ENCODE assay signal across 8 mouse cellular contexts in the genomic region with DNA sequence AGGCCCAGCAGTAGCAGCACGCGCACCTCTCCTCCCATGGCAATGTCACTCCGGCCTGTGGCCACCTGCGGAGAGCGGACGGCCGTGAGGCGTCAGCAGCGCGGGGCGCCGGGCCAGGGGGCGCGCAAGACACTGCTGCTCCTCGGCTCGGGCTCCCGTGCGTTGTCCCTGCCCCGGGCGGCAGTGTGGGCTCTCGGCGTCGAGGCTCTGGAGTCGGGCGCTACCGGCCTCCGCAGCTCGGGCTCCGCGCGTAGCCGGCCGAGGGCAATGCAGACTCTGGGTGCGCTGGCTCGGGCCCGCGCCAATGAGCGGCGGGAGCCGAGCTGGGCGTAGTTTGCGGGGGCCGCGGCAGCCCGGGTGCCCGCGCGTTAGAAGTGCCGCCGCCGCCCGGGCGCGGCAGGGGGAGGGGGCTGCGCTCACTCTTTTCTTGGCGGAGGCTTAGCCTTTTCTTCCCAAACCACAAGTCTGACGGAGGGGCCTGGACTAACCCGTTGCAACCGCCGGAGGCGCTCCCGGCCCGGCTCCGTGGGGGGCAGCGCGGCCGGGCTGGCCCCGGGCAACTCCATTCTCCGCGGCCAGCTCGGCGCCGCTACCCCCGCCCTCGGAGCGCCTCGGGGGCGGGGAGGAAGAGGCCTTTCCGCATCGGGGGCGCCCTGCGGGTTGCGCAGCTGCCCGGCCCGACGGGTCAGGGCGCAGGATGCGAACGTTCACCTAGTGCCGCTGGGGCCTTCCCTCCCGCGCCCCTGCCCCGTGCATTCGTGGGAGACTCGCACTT. TPM values are rescaled to one million over a fixed set of nuclear protein-coding genes. Genes with fewer than 3 reads are reported as not detected.
DNase-seq lines count a peak whose midpoint lies in the region; ATAC-seq and TF ChIP-seq lines count a peak whose summit lies in the region.
"Had no signal": no experiment of that assay in that cellular context is flagged by ENCODE, and none has a peak within 500 bp of the region (broad histone marks: within the 10 kb centered on the region; RNA-seq: fewer than 3 reads in every experiment).

No protein-coding gene starts in this region.

- TF ChIP-seq EP300 in lung, postnatal 0 days (IDR thresholded peaks at IDR 0.05), result no peak

- no peaks in the 10 kb centered on the region for H3K36me3 ChIP-seq in C2C12 (ENCODE audit: control insufficient read depth, insufficient read depth)
- H3K36me3 ChIP-seq in forebrain, embryonic 14.5 days (ENCODE audit: control insufficient read depth, insufficient read depth, low read length), result no peaks in the 10 kb centered on the region
- H3K36me3 ChIP-seq in lung, postnatal 0 days (ENCODE audit: insufficient read depth, low read length), result no peaks in the 10 kb centered on the region
- H3K36me3 ChIP-seq in stomach, embryonic 14.5 days (ENCODE audit: control insufficient read depth, insufficient read depth, low read length), result no peaks in the 10 kb centered on the region

- H3K4me2 ChIP-seq in forebrain, embryonic 14.5 days (ENCODE audit: low read length), result peak overlapping the region; percentile 57
- peak overlapping the region; percentile 79 for H3K4me2 ChIP-seq in lung, postnatal 0 days (replicated peaks; ENCODE audit: low read depth, low read length)
- peak overlapping the region; percentile 51 for H3K4me2 ChIP-seq in stomach, embryonic 14.5 days (replicated peaks; ENCODE audit: low read depth, low read length)

- H3K4me3 ChIP-seq in C2C12 (ENCODE audit: insufficient read depth, poor library complexity, severe bottlenecking), result no peak overlapping the region
- peak overlapping the region; percentile 34 for H3K4me3 ChIP-seq in forebrain, embryonic 14.5 days (ENCODE audit: low read depth, low read length)
- peak overlapping the region; percentile 45 for H3K4me3 ChIP-seq in lung, postnatal 0 days (ENCODE audit: low read depth, low read length)
- peak overlapping the region; percentile 41 for H3K4me3 ChIP-seq in stomach, embryonic 14.5 days (ENCODE audit: low read depth, low read length)
- H3K4me3 ChIP-seq: erythroblast, embryonic 14.5 days had no signal

- no peak overlapping the region for H3K27ac ChIP-seq in forebrain, embryonic 14.5 days (ENCODE audit: low read depth, low read length)
- H3K27ac ChIP-seq in lung, postnatal 0 days (ENCODE audit: low read length), result no peak overlapping the region
- H3K27ac ChIP-seq in stomach, embryonic 14.5 days (ENCODE audit: low read length), result no peak overlapping the region

- ATAC-seq in forebrain, embryonic 14.5 days, result peak; percentile 52; the same call in 1 of the 2 replicates
- peak; percentile 72 for ATAC-seq in lung, postnatal 0 days
- peak; percentile 53 for ATAC-seq in stomach, embryonic 14.5 days (ENCODE audit: insufficient number of reproducible peaks, insufficient read depth, low FRiP score, low read depth)

- peak; percentile 76 for DNase-seq in MN1 (ENCODE audit: low spot score)
- peak; percentile 41 for DNase-seq in forebrain, embryonic 14.5 days (ENCODE audit: low spot score)
- peak; percentile 39 to 53 for DNase-seq in kidney, adult 8-10 months
- peak; percentile 75 for DNase-seq in lung, postnatal 0 days (ENCODE audit: low spot score)
- DNase-seq in natural killer cell, adult 2 months (ENCODE audit: low spot score in 2 of 2), result no peak

- H3K79me2 ChIP-seq in C2C12 (ENCODE audit: control insufficient read depth, insufficient read depth), result no peaks in the 10 kb centered on the region

- no peaks in the 10 kb centered on the region for H3K4me1 ChIP-seq in forebrain, embryonic 14.5 days (ENCODE audit: control insufficient read depth, insufficient read depth, low read length)
- H3K4me1 ChIP-seq in lung, postnatal 0 days (ENCODE audit: insufficient read depth, low read depth, low read length), result peaks cover 7% of the 10 kb centered on the region
- H3K4me1 ChIP-seq in stomach, embryonic 14.5 days (ENCODE audit: control insufficient read depth, insufficient read depth, low read length), result 0 out of 2 replicates have a peak, but pooled peaks cover 6% of the 10 kb centered on the region

- H3K9ac ChIP-seq in forebrain, embryonic 14.5 days (ENCODE audit: low read length), result peak overlapping the region; percentile 32; the same call in 1 of the 2 replicates
- no peak overlapping the region for H3K9ac ChIP-seq in lung, postnatal 0 days (replicated peaks; ENCODE audit: low read depth)
- H3K9ac ChIP-seq in stomach, embryonic 14.5 days (replicated peaks; ENCODE audit: low read depth, low read length), result peak overlapping the region; percentile 33; the same call in 1 of the 2 replicates

- peaks cover 63% of the 10 kb centered on the region for H3K27me3 ChIP-seq in C2C12 (ENCODE audit: control insufficient read depth, insufficient read depth, insufficient read length)
- peaks cover 71% of the 10 kb centered on the region for H3K27me3 ChIP-seq in forebrain, embryonic 14.5 days (replicated peaks; ENCODE audit: control insufficient read depth, insufficient read depth, low read length)
- H3K27me3 ChIP-seq in lung, postnatal 0 days (replicated peaks; ENCODE audit: insufficient read depth, low read length), result peaks cover 41% of the 10 kb centered on the region
- H3K27me3 ChIP-seq in stomach, embryonic 14.5 days (ENCODE audit: control insufficient read depth, insufficient read depth, low read length), result peaks cover 44% of the 10 kb centered on the region

- TF ChIP-seq CTCF in C2C12 (IDR thresholded peaks at IDR 0.05; ENCODE audit: control insufficient read depth, insufficient read depth, insufficient read length), result peak; percentile 0
- TF ChIP-seq CTCF in lung, postnatal 0 days (IDR thresholded peaks at IDR 0.05), result peak; percentile 41

- no peaks in the 10 kb centered on the region for H3K79me3 ChIP-seq in C2C12 (ENCODE audit: low read depth)

- peak overlapping the region; percentile 6 for H3ac ChIP-seq in C2C12 (ENCODE audit: control insufficient read depth, insufficient read length, low read depth)

- no peaks in the 10 kb centered on the region for H3K9me3 ChIP-seq in forebrain, embryonic 14.5 days (replicated peaks; ENCODE audit: control insufficient read depth, low read length)
- H3K9me3 ChIP-seq in lung, postnatal 0 days (ENCODE audit: low read length), result no peaks in the 10 kb centered on the region
- H3K9me3 ChIP-seq in stomach, embryonic 14.5 days (ENCODE audit: control insufficient read depth, low read depth, low read length), result no peaks in the 10 kb centered on the region

- under 1% methylated on average over 88 of the region's 95 CpGs for WGBS in forebrain, embryonic 14.5 days
- under 1% methylated on average over 56 of the region's 95 CpGs for WGBS in lung, postnatal 0 days
- under 1% methylated on average over 82 of the region's 95 CpGs for WGBS in stomach, embryonic 14.5 days

TF ChIP-seq in C2C12, 6 proteins besides CTCF, POLR2A, EP300 and RAD21:
- TF ChIP-seq USF1 (IDR thresholded peaks at IDR 0.05; ENCODE audit: low read depth) (no peak), MYOG (IDR thresholded peaks at IDR 0.05; ENCODE audit: control insufficient read depth, extremely low read depth, insufficient read length) (no peak), CEBPB (IDR thresholded peaks at IDR 0.05; ENCODE audit: low read depth) (no peak), FOSL1 (IDR thresholded peaks at IDR 0.05; ENCODE audit: insufficient read depth, low read length, poor library complexity, severe bottlenecking) (no peak), MAX (IDR thresholded peaks at IDR 0.05) (no peak), MYOD1 (IDR thresholded peaks at IDR 0.05; ENCODE audit: control insufficient read depth, insufficient read length, low read depth) (no peak)

RNA-seq across cellular contexts. Expression of a gene that starts 0.5 kb away (rescaled TPM):
- 0.43 TPM for polyA plus RNA-seq in C2C12 (2012; fragmentation: generic; extraction: Trizol)
- polyA plus RNA-seq in forebrain, embryonic 14.5 days (2014; fragmentation: Nextera tagmentation; extraction: Ambion mirVana), result 0.36 and 0.61 TPM in 2 replicates
- 8.5 and 10.2 TPM in 2 replicates for polyA plus RNA-seq in lung, postnatal 0 days (2015; fragmentation: Nextera tagmentation; extraction: Ambion mirVana)
- 14.0 and 14.2 TPM in 2 replicates for polyA plus RNA-seq in stomach, embryonic 14.5 days (2014; fragmentation: Nextera tagmentation; extraction: Ambion mirVana)

RNA-seq across cellular contexts. Expression of a gene that starts 12.3 kb away (rescaled TPM):
- polyA plus RNA-seq in C2C12 (2012; fragmentation: generic; extraction: Trizol), result 66.0 TPM
- 129 TPM in 2 replicates for polyA plus RNA-seq in forebrain, embryonic 14.5 days (2014; fragmentation: Nextera tagmentation; extraction: Ambion mirVana)
- 114 and 129 TPM in 2 replicates for polyA plus RNA-seq in lung, postnatal 0 days (2015; fragmentation: Nextera tagmentation; extraction: Ambion mirVana)
- 115 and 116 TPM in 2 replicates for polyA plus RNA-seq in stomach, embryonic 14.5 days (2014; fragmentation: Nextera tagmentation; extraction: Ambion mirVana)

RNA-seq across cellular contexts. Expression of a gene that starts 12.5 kb away (rescaled TPM):
- not detected for polyA plus RNA-seq in C2C12 (2012; fragmentation: generic; extraction: Trizol)
- 0.38 and 0.48 TPM in 2 replicates for polyA plus RNA-seq in forebrain, embryonic 14.5 days (2014; fragmentation: Nextera tagmentation; extraction: Ambion mirVana)
- 0.46 TPM in 1 of 2 replicates, not detected in the other for polyA plus RNA-seq in lung, postnatal 0 days (2015; fragmentation: Nextera tagmentation; extraction: Ambion mirVana)
- polyA plus RNA-seq in stomach, embryonic 14.5 days (2014; fragmentation: Nextera tagmentation; extraction: Ambion mirVana), result not detected in 2 replicates
- polyA plus RNA-seq: erythroblast, embryonic 14.5 days had no signal

RNA-seq across cellular contexts. Expression of a gene that starts 16.9 kb away (rescaled TPM):
- polyA plus RNA-seq in C2C12 (2012; fragmentation: generic; extraction: Trizol), result 16.1 TPM
- polyA plus RNA-seq in forebrain, embryonic 14.5 days (2014; fragmentation: Nextera tagmentation; extraction: Ambion mirVana), result 33.6 and 33.9 TPM in 2 replicates
- 6.9 and 7.1 TPM in 2 replicates for polyA plus RNA-seq in lung, postnatal 0 days (2015; fragmentation: Nextera tagmentation; extraction: Ambion mirVana)
- polyA plus RNA-seq in stomach, embryonic 14.5 days (2014; fragmentation: Nextera tagmentation; extraction: Ambion mirVana), result 28.1 and 28.6 TPM in 2 replicates

RNA-seq across cellular contexts. Expression of a gene that starts 27.1 kb away (rescaled TPM):
- 33.3 TPM for polyA plus RNA-seq in C2C12 (2012; fragmentation: generic; extraction: Trizol)
- 20.0 and 23.6 TPM in 2 replicates for polyA plus RNA-seq in forebrain, embryonic 14.5 days (2014; fragmentation: Nextera tagmentation; extraction: Ambion mirVana)
- polyA plus RNA-seq in lung, postnatal 0 days (2015; fragmentation: Nextera tagmentation; extraction: Ambion mirVana), result 25.9 and 28.3 TPM in 2 replicates
- polyA plus RNA-seq in stomach, embryonic 14.5 days (2014; fragmentation: Nextera tagmentation; extraction: Ambion mirVana), result 21.2 and 25.0 TPM in 2 replicates

Comparison
In these comparisons a context has a peak if more than half of its experiments do, and no peak if none do; other contexts are left out.
1. DNase-seq: peak in MN1 (single experiment), forebrain, embryonic 14.5 days (single experiment), kidney, adult 8-10 months (2 of 2) and lung, postnatal 0 days (single experiment); none in natural killer cell, adult 2 months (0 of 2).
2. Peak in every context shown above with its lines, with median percentiles within 50 percentile points of each other: ATAC-seq and H3K4me2 ChIP-seq.